Mouse (Mus musculus): ENCODE results near the gene Hdhd5.

- TF ChIP-seq EP300 (IDR thresholded peaks at IDR 0.05; ENCODE audit: insufficient read depth, low read depth, low read length): no peak
- TF ChIP-seq POLR2A (IDR thresholded peaks at IDR 0.05; ENCODE audit: insufficient read depth, low read length): no peak
These were observed 49.1 kb downstream of the Hdhd5 start for GRCm38 (mm10) chr6:120482021-120482420.

All from ES-Bruce4 (cell line).